Mouse (Mus musculus) cortical plate, adult 2 months (tissue): ENCODE results near the gene Gm3238. TPM values are rescaled to one million over a fixed set of nuclear protein-coding genes. Genes with fewer than 3 reads are reported as not detected.
A peak's percentile ranks its signal among the peaks of the same experiment; 100 is the strongest.

ENCODE experiments used
- H3K27ac ChIP-seq: fragments of 200-500 bp; 2 replicates; pipeline ENCODE4 v1.5.1; 2012; ENCODE audit warnings: low read length, control low read depth, inconsistent platforms; ENCODE audit not compliant: insufficient read depth
- H3K4me1 ChIP-seq: fragments of 200-500 bp; 2 replicates; pipeline ENCODE4 v1.6.1; 2011; ENCODE audit warnings: low read length; ENCODE audit not compliant: control insufficient read depth, insufficient read depth
- H3K4me3 ChIP-seq: fragments of 200-500 bp; 2 replicates; pipeline ENCODE4 v1.5.1; 2011; ENCODE audit warnings: mild to moderate bottlenecking, low read length, control low read depth; ENCODE audit not compliant: insufficient read depth
- CTCF ChIP-seq: fragments of 200-500 bp; IDR thresholded peaks from 2 replicates; pipeline ENCODE4 v1.5.1; 2011; ENCODE audit warnings: mild to moderate bottlenecking, control low read depth, low read length; ENCODE audit not compliant: insufficient read depth; ENCODE audit errors: extremely low read depth
- POLR2A ChIP-seq: fragments of 200-500 bp; IDR thresholded peaks from 2 replicates; pipeline ENCODE4 v1.6.1; 2011; ENCODE audit warnings: mild to moderate bottlenecking, low read length, control low read depth; ENCODE audit not compliant: insufficient read depth; ENCODE audit errors: extremely low read depth
- polyA plus RNA-seq: library from polyadenylated mRNA; depleted of rRNA; stranded (reverse); fragments of >200 nt; gene quantifications from 2 replicates; pipeline ENCODE4 v1.2.3, GENCODE M21; 2012; rRNA removed

Gm3238 gene
- polyA plus RNA-seq, 1 experiment, result not detected

- Histone ChIP-seq H3K4me3 (no peak overlapping the region), H3K4me1 (no peaks in the 10 kb centered on the region), H3K27ac (no peak overlapping the region)
- TF ChIP-seq POLR2A (no peak), CTCF (no peak)
Observed at GRCm38 (mm10) chr10:77738929-77739328, 32.2 kb downstream of the Gm3238 start.

GRCm38 (mm10) chr10:77735928-77736327, 35.2 kb downstream of the Gm3238 start:
- Histone ChIP-seq H3K4me3 (no peak overlapping the region), H3K4me1 (no peaks in the 10 kb centered on the region), H3K27ac (no peak overlapping the region)
- TF ChIP-seq POLR2A (no peak), CTCF (no peak)

GRCm38 (mm10) chr10:77729241-77729640, 41.9 kb downstream of the Gm3238 start:
- Histone ChIP-seq H3K4me1 (no peaks in the 10 kb centered on the region), H3K4me3 (no peak overlapping the region), H3K27ac (no peak overlapping the region)
- no peak for TF ChIP-seq POLR2A
- TF ChIP-seq CTCF, result peak; percentile 22

- TF ChIP-seq POLR2A (no peak), CTCF (0 out of 2 replicates have a peak, but pooled peaks have one; percentile 19)
- Histone ChIP-seq H3K4me3 (no peak overlapping the region), H3K27ac (no peak overlapping the region), H3K4me1 (no peaks in the 10 kb centered on the region)
Observed at GRCm38 (mm10) chr10:77728280-77728679, 42.8 kb downstream of the Gm3238 start.

- TF ChIP-seq POLR2A (no peak), CTCF (no peak)
- H3K27ac ChIP-seq, result no peak within 1 kb of the TSS
- H3K4me3 ChIP-seq, result no peak within 1 kb of the TSS
- no peaks in the 10 kb centered on the region for H3K4me1 ChIP-seq
Observed at GRCm38 (mm10) chr10:77726186-77726585, 44.9 kb downstream of the Gm3238 start, which contains the start of gene Gm10100. Gene Gm10100, plus strand, starts transcription at chr10:77726486.

DNA sequence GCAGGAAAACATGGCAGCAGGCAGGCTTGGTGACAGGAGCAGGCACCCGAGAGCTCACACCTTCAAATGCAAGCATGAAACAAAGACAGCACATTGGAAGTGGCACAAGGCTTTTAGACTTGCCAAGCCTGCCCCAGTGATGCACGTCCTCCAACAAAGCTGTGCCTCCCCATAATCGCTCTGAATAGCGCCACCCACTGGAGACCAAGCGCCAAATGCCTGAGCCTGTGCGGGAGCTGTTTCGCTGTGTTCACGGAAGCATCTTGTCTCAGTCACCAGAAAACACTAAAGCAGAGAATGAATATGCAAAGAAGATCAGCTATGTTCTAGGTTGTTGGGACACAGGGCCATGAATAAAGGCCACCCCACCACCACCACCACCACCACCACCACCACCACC, 46.3 kb downstream of the Gm3238 start:
- TF ChIP-seq CTCF, result no peak
- H3K27ac ChIP-seq, result no peak overlapping the region
- no peaks in the 10 kb centered on the region for H3K4me1 ChIP-seq
- H3K4me3 ChIP-seq, result no peak overlapping the region

Other genes starting within 250 kb of the Gm3238 start
- 6.1 and 7.3 TPM in 2 replicates for gene Itgb2, start 241.1 kb downstream of the Gm3238 start, polyA plus RNA-seq
- 111 and 113 TPM in 2 replicates for gene Pttg1ip, start 189.6 kb downstream of the Gm3238 start, polyA plus RNA-seq
- gene Sumo3, start 165.2 kb downstream of the Gm3238 start, polyA plus RNA-seq, result 270 and 272 TPM in 2 replicates
- gene Gm49325, start 165.1 kb downstream of the Gm3238 start, polyA plus RNA-seq, result 9.3 TPM in 1 of 2 replicates, not detected in the other
- gene Ube2g2, start 149.1 kb downstream of the Gm3238 start, polyA plus RNA-seq, result 38.8 and 40.7 TPM in 2 replicates
- 0.29 TPM in 1 of 2 replicates, not detected in the other for gene Tspear, start 84.8 kb downstream of the Gm3238 start, polyA plus RNA-seq
- gene Gm19402, start 80.6 kb downstream of the Gm3238 start, polyA plus RNA-seq, result not detected in 2 replicates
- not detected in 2 replicates for gene Gm9508, start 74.1 kb downstream of the Gm3238 start, polyA plus RNA-seq
- not detected in 2 replicates for gene Gm10272, start 64.7 kb downstream of the Gm3238 start, polyA plus RNA-seq
- gene Gm10024, start 59.9 kb downstream of the Gm3238 start, polyA plus RNA-seq, result not detected in 2 replicates
- not detected in 2 replicates for gene Gm10142, start 55.5 kb downstream of the Gm3238 start, polyA plus RNA-seq
- not detected in 2 replicates for gene Krtap12-1, start 50.7 kb downstream of the Gm3238 start, polyA plus RNA-seq
- gene Gm10100, start 44.8 kb downstream of the Gm3238 start, polyA plus RNA-seq, result not detected in 2 replicates
- gene Gm18596, start 28.7 kb downstream of the Gm3238 start, polyA plus RNA-seq, result not detected in 2 replicates
- gene Gm9736, start 20.0 kb downstream of the Gm3238 start, polyA plus RNA-seq, result not detected in 2 replicates
- gene Gm3233, start 11.6 kb downstream of the Gm3238 start, polyA plus RNA-seq, result not detected in 2 replicates
- gene Gm7138, start 5.6 kb upstream of the Gm3238 start, polyA plus RNA-seq, result not detected in 2 replicates
- not detected in 2 replicates for gene Gm3250, start 11.2 kb upstream of the Gm3238 start, polyA plus RNA-seq
- not detected in 2 replicates for gene Gm7137, start 16.9 kb upstream of the Gm3238 start, polyA plus RNA-seq
- gene Gm9639, start 23.8 kb upstream of the Gm3238 start, polyA plus RNA-seq, result not detected in 2 replicates
- gene Gm19668, start 27.8 kb upstream of the Gm3238 start, polyA plus RNA-seq, result not detected in 2 replicates
- gene Gm9507, start 40.5 kb upstream of the Gm3238 start, polyA plus RNA-seq, result not detected in 2 replicates
- gene Gm2696, start 43.4 kb upstream of the Gm3238 start, polyA plus RNA-seq, result not detected in 2 replicates
- not detected in 2 replicates for gene Krtap10-4, start 55.8 kb upstream of the Gm3238 start, polyA plus RNA-seq
- not detected in 2 replicates for gene Krtap10-10, start 64.6 kb upstream of the Gm3238 start, polyA plus RNA-seq
- gene Gm36176, start 75.5 kb upstream of the Gm3238 start, polyA plus RNA-seq, result not detected in 2 replicates
- gene Gm10318, start 81.5 kb upstream of the Gm3238 start, polyA plus RNA-seq, result 0.15 TPM in 1 of 2 replicates, not detected in the other
- gene Gm3285, start 90.7 kb upstream of the Gm3238 start, polyA plus RNA-seq, result not detected in 2 replicates
- 7.3 and 7.7 TPM in 2 replicates for gene Lrrc3, start 131.2 kb upstream of the Gm3238 start, polyA plus RNA-seq
- 30.8 and 32.0 TPM in 2 replicates for gene Trpm2, start 199.2 kb upstream of the Gm3238 start, polyA plus RNA-seq
- gene 1810043G02Rik, start 207.2 kb upstream of the Gm3238 start, polyA plus RNA-seq, result 74.0 and 74.4 TPM in 2 replicates
- gene Pfkl, start 238.8 kb upstream of the Gm3238 start, polyA plus RNA-seq, result 158 and 186 TPM in 2 replicates